Mouse (Mus musculus): Measurements from ENCODE around the gene Rpl27a. TPM values are rescaled to one million over a fixed set of nuclear protein-coding genes. Genes with fewer than 3 reads are reported as not detected.
A peak's percentile ranks its signal among the peaks of the same experiment; 100 is the strongest.

The Rpl27a gene
- polyA plus RNA-seq (2012; rRNA removed): 208 and 282 TPM in 2 replicates

DNA sequence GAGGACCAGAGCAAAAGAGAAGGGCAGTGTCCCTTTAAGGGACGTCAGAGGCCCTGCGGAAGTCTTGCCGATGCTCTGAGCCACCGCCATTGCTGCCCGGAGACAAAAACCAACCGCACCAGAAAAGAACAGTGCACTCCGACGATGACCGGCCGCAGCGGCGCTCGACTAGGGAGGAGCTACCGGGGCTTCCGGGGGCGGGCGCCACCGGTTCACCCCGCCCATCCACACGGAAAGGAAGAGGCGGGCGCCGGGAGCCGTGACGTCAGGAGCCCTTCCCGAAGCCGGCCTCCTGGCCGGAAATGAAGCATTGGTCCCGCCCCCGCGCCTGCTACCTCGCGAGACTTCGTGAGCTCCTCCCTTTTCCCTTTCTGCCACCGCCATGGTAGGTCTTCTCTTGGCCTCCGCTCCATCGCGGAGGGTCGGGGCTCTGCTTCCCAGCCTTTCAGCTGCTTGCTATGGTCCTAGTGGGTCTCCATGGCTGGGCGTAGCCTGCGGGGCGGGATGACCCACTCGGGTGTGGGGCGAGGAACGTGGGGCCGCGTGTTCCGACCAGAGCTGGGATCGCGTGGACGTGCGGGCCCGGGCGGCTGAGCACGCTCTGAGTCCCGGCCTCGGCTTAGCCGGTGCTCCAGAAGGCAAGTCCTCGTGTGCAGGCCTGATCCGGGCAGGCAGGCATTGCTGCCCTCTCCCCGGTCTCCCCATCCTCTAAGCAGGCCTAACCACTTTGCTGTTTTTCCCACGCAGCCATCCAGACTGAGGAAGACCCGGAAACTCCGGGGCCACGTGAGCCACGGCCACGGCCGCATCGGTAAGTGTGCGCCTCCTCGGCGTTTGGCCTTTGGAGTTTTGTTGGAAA, at the start of gene Rpl27a:
Gene Rpl27a (plus strand): TSS at position 310 of the 859 bp plus-strand sequence.
- DNase-seq: peak; percentile 99
- Histone ChIP-seq H3K4me3 (replicated peaks; ENCODE audit: extremely low read depth, low read depth, low read length) (peak within 1 kb of the TSS; percentile 99), H3K4me1 (ENCODE audit: control insufficient read depth, insufficient read depth, low read length) (peaks cover 8% of the 10 kb centered on the region)
- TF ChIP-seq POLR2A (IDR thresholded peaks at IDR 0.05; ENCODE audit: borderline replicate concordance, extremely low read depth, low read depth, low read length) (peak; percentile 90), CTCF (IDR thresholded peaks at IDR 0.05; ENCODE audit: insufficient read depth, low read length) (no peak)
- 1% methylated on average over 71 of the region's 72 CpGs for WGBS

DNA sequence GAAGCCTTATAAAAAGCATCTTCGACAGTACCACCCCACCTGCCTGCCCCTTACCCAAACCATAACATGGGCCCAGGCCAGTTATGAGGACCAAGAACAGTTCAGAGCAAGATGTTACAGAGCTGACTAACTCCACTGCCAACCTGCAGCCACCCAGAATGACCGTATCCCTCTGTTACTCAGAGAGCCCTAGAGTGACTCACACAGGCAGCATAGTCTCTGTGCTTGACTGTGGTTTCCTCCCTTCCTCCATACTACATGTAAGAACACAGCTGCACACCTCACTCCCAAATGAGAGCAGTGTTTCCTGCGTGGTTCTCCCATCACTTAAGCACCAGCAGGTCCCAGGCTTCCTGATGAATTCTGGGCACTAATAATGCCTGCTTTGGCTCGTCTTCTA, 48.2 kb upstream of the Rpl27a start:
- peaks cover 3% of the 10 kb centered on the region; the same call in 1 of the 2 replicates for H3K4me1 ChIP-seq (ENCODE audit: control insufficient read depth, insufficient read depth, low read length)
- 52% methylated on average over 4 of the region's 4 CpGs for WGBS
- TF ChIP-seq POLR2A (IDR thresholded peaks at IDR 0.05; ENCODE audit: borderline replicate concordance, extremely low read depth, low read depth, low read length) (no peak), CTCF (IDR thresholded peaks at IDR 0.05; ENCODE audit: insufficient read depth, low read length) (no peak)
- no peak overlapping the region for H3K4me3 ChIP-seq (replicated peaks; ENCODE audit: extremely low read depth, low read depth, low read length)
- no peak for DNase-seq

DNA sequence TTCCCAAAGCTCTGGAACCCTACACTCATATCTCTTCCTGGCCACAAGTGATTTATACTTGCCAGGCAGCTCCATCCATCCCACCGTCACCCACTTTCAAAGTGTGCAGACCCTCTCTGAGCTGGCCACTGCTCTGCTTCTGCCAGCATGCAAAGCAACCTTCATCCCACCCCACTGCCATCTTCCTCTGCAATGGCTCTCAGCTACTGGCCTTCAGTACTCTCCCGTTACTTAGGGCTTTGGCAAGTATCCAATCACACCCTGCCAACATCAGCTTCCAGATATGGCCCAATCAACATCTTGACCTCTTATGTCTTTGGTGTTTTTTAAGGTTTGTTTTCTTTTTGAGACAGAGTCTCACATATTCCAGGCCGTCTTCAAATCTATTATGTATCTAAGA, 41.0 kb upstream of the Rpl27a start:
- H3K4me3 ChIP-seq (replicated peaks; ENCODE audit: extremely low read depth, low read depth, low read length): no peak overlapping the region
- H3K4me1 ChIP-seq (ENCODE audit: control insufficient read depth, insufficient read depth, low read length): no peaks in the 10 kb centered on the region
- TF ChIP-seq POLR2A (IDR thresholded peaks at IDR 0.05; ENCODE audit: borderline replicate concordance, extremely low read depth, low read depth, low read length): no peak
- no peak for TF ChIP-seq CTCF (IDR thresholded peaks at IDR 0.05; ENCODE audit: insufficient read depth, low read length)
- DNase-seq: no peak
- WGBS: 56% methylated on average over 3 of the region's 3 CpGs

DNA sequence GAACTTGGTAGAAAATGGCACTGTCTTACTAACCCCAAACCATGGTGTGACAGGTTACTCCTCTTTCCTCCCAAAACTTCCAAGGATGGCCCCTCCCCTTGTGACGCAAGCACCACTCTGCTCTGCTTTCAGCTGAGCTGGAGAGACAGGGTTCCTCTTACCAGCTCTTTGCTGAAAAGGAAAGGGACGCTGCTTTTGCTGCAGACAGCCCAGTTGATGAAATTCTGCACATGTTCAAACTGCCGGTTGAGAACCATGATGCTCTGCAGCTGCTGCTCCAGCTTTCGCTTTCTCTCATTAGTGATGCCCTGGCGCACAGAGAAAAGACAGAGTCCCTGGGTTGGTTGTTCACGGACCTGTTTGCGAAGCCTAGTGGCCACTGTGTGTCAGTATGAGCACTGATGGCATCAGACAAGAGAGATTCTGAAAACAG, 38.2 kb upstream of the Rpl27a start:
- no peak overlapping the region for H3K4me3 ChIP-seq (replicated peaks; ENCODE audit: extremely low read depth, low read depth, low read length)
- TF ChIP-seq POLR2A (IDR thresholded peaks at IDR 0.05; ENCODE audit: borderline replicate concordance, extremely low read depth, low read depth, low read length) (no peak), CTCF (IDR thresholded peaks at IDR 0.05; ENCODE audit: insufficient read depth, low read length) (no peak)
- 29% methylated on average over 7 of the region's 7 CpGs for WGBS
- DNase-seq: peak; percentile 12
- no peaks in the 10 kb centered on the region for H3K4me1 ChIP-seq (ENCODE audit: control insufficient read depth, insufficient read depth, low read length)

DNA sequence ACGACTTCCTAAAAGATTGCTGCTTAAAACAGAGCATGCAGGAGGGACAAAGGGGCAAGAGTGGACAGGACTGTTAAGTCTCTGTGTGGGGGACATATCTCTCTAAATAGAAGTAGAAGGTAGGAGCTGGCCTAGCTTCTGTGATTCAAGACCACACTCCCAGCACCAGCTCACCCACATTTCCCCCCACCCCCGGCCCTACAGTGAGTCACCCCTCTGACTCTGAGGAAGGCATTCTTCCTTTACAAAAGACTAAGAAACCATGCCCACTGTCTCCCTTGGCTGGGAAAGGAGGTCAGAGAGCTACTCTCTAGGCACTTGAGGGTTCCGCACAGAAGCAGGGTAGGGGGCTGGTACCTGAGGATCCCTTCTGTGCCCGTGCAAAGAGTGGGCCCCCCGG, 34.7 kb upstream of the Rpl27a start:
- no peak overlapping the region for H3K4me3 ChIP-seq (replicated peaks; ENCODE audit: extremely low read depth, low read depth, low read length)
- 67% methylated on average over 5 of the region's 5 CpGs for WGBS
- no peak for TF ChIP-seq CTCF (IDR thresholded peaks at IDR 0.05; ENCODE audit: insufficient read depth, low read length)
- TF ChIP-seq POLR2A (IDR thresholded peaks at IDR 0.05; ENCODE audit: borderline replicate concordance, extremely low read depth, low read depth, low read length): no peak
- no peaks in the 10 kb centered on the region for H3K4me1 ChIP-seq (ENCODE audit: control insufficient read depth, insufficient read depth, low read length)
- DNase-seq: no peak

DNA sequence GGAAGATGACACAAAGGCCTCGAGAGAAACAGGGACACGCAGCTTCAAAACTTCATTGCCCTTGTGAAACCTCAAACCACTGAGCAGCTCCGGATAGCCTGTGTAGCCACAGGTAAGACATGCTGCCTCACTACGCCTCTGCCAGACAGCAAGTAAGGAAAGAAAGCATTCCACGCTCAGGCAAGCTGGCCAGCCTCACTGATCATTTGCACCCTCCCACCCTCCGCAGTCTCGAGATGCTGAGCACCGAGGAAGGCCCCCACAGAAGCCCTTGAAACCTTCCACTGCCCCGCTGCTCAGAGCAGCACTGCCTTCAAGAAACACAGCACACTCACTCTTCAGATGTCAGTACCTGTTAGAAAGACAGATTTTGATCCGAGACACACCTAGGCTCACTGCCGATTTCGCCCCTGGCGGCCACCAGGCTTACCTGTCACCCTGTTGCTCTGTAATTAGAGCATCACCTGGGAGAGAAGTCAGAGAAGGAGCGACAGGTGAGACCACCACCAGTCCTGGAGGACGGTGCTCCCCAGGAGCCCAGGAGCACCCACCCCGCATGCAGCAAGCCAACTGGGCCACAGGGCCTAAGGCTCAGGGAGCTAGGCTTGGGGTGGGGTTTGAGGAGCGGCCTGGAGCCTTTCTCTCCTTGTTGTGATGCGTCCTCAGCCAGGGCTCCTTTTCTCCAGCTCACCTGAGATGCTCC, 26.2 kb upstream of the Rpl27a start:
- no peak for DNase-seq
- no peak overlapping the region for H3K4me3 ChIP-seq (replicated peaks; ENCODE audit: extremely low read depth, low read depth, low read length)
- H3K4me1 ChIP-seq (ENCODE audit: control insufficient read depth, insufficient read depth, low read length): no peaks in the 10 kb centered on the region
- 78% methylated on average over 18 of the region's 18 CpGs for WGBS
- TF ChIP-seq POLR2A (IDR thresholded peaks at IDR 0.05; ENCODE audit: borderline replicate concordance, extremely low read depth, low read depth, low read length) (no peak), CTCF (IDR thresholded peaks at IDR 0.05; ENCODE audit: insufficient read depth, low read length) (no peak)

DNA sequence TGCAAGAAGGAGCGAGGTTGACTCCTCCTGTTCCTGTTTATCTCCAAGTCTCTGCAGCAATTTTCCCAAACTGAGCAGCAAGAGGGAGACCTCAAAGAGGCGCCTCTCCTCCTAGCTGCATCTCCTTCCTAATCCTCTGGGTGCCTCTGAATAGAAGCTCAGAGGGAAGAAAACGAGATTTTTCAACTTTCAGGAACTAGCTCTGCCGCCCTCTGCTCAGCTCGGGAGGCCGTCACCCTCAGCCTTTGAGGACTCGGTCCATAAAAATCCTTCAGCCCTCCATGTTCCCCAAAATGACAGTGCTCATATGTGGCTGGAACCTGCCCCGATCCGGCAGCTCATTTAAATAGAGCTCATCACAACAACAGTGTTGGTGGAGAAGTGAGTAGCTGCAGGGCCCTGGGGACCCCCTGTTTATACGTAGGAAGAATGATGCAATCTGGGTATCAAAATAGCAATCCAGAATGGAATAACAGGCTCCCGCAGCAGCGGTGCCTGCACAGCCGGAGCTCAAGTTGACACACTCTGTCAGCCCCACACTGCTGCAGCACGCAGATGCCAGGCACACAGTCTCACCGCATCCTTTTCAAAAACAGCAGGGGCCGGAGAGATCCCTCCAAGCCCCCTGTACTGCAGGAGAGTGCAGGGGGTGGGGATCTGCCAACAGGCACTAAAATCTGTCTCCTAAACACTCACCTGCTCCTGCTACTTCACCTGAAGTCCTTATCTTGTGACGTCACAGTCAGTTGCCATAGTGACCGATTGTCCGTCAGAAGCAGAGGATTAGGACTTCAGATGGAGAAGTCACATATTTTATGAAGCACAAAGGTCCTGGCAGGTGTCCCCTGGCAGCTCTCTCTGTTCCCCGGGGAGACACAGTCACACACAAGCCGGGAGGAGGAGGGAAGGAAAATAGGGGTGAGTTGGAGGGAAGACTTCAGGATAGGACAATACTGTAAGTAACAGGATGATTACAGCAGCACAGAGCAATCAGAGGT, 25.3 kb upstream of the Rpl27a start:
- DNase-seq: no peak
- Histone ChIP-seq H3K4me1 (ENCODE audit: control insufficient read depth, insufficient read depth, low read length) (no peaks in the 10 kb centered on the region), H3K4me3 (replicated peaks; ENCODE audit: extremely low read depth, low read depth, low read length) (no peak overlapping the region)
- 24% methylated on average over 21 of the region's 21 CpGs for WGBS
- TF ChIP-seq POLR2A (IDR thresholded peaks at IDR 0.05; ENCODE audit: borderline replicate concordance, extremely low read depth, low read depth, low read length): no peak

DNA sequence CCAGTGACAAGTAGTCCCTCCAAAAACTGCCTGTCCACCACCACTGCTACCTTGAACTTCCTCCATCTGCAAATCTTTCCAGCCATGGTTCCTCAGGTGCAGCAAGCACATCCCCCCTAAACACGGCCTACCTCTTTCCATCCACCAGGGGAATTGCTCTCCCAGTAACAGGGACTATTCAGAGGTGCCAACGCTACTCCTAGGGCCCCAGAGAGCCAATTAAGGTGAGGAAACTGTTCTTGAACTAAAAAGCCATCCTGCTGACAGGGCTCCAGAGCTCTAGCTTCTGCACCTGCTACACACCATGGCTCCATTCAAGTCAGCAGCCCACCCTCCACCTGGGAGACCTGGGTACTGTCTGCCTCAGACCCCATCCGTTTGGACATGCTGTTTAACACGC, 21.4 kb upstream of the Rpl27a start:
- H3K4me3 ChIP-seq (replicated peaks; ENCODE audit: extremely low read depth, low read depth, low read length): no peak overlapping the region
- DNase-seq: no peak
- no peaks in the 10 kb centered on the region for H3K4me1 ChIP-seq (ENCODE audit: control insufficient read depth, insufficient read depth, low read length)
- 72% methylated on average over 4 of the region's 4 CpGs for WGBS
- TF ChIP-seq POLR2A (IDR thresholded peaks at IDR 0.05; ENCODE audit: borderline replicate concordance, extremely low read depth, low read depth, low read length) (no peak), CTCF (IDR thresholded peaks at IDR 0.05; ENCODE audit: insufficient read depth, low read length) (no peak)

DNA sequence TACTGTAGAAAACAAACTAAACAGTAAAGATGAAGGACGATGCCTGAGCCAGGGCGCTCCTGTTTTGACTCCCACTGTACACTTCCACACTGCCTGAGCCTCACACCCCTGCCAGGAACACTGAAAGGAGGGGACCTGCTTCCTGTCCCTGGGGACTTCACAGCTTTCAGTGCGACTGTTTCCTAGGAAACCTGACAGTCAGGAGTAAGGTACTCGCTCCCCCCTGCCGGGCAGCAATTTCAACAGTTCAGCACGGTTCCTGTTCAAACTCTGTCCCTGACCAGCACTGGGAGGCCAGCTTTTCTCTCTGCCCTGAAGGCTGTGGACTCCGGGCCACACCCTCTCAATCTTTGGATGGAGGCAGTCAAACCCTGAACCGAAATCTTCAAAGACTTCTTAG, 11.8 kb upstream of the Rpl27a start:
- TF ChIP-seq POLR2A (IDR thresholded peaks at IDR 0.05; ENCODE audit: borderline replicate concordance, extremely low read depth, low read depth, low read length) (no peak), CTCF (IDR thresholded peaks at IDR 0.05; ENCODE audit: insufficient read depth, low read length) (no peak)
- 15% methylated on average over 8 of the region's 8 CpGs for WGBS
- no peak for DNase-seq
- H3K4me3 ChIP-seq (replicated peaks; ENCODE audit: extremely low read depth, low read depth, low read length): no peak overlapping the region
- no peaks in the 10 kb centered on the region for H3K4me1 ChIP-seq (ENCODE audit: control insufficient read depth, insufficient read depth, low read length)
